Mouse (Mus musculus) ovary, adult 18-20 months (tissue): Measurements from ENCODE around the gene Prodh2.
A peak's percentile ranks its signal among the peaks of the same experiment; 100 is the strongest.
"Not testable (repeated sequence)": the region's sequence is repeated elsewhere in the genome, so short reads cannot be mapped to it uniquely, and the experiment has no call there.

Experiments used
- DNase-seq: peaks from one replicate; pipeline ENCODE4 v3.0.0; 2022; ENCODE audit warnings: low spot score, mixed read lengths

The Prodh2 gene

DNA sequence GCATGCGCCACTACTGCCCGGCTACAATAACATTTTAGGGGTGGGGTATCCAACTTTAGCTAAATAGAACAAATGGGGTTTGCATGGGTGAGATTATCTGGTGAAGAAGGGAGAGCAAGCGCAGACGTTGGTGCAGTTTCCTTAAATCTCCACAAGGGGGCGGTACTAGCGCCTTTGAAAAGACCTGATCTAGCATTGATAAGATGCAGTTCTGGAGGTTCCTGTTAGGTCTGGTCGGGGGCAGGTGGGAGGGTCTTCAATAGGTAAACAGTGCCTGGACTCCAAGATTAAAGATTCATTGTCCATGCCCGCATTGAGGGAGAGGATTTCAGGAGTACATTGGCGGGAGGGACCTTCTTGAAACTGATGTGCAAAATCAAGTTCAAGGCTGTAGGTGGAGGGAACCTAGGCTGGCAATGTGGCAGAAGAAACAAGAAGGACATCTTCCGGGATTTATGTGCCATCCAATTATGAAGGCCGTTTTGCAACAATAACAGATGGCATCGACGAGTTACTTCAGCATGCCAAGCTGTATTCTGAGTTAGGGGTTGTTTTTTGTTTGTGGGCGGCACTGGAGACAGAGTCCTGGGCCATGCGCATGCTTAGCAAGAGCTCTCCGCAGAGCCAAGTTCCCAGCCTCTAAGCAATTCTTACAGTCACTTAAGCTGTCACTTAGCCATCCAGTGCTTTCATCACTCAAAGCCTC is 3.0 kb upstream of the Prodh2 start:
- DNase-seq, result no peak

DNA sequence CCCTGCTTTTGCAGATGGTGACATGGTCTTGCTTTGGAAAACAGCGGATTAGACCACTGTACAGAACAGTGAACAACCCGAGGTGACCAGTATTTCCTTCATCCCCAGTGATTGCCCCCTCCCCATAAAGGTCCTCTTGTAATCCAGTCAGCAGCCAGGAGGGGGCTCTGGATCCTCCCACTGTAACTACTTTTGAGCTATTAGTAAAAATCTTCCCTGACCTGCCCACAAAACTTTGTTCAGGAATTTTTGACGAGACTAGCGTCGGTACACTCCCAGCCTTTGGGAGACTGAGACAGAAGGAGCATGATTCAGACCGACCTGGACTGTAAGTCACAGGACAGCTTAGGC is 2.5 kb upstream of the Prodh2 start:
- no peak for DNase-seq

GRCm38 (mm10) chr7:30492765-30493164 is 657 bp upstream of the Prodh2 start:
- no peak for DNase-seq

- DNase-seq, result peak; percentile 40
Observed at GRCm38 (mm10) chr7:30495506-30496042, 2.2 kb downstream of the Prodh2 start.

GRCm38 (mm10) chr7:30501159-30501558 is 7.7 kb downstream of the Prodh2 start:
- DNase-seq, result not testable (repeated sequence)

DNA sequence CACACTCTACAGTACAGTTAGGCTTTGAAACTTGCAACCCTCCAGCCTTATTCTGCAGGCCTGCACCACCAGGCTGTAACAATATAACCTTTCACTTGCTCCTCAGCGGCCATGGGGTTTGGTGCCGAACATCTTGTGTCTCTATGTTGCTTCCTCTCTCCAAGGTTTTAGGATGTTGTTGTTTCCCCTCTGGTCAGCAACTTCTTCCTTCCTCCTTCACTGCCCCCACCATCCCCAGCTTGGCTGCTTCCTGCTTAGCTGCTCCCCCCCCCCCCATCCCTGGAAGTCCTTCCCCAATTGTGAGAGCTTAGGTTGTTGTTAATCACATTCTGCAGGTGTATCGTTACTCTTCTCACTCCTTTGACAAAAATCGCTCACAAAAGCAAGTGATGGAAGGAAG is 14.6 kb downstream of the Prodh2 start:
- no peak for DNase-seq

- DNase-seq, result no peak
Observed at GRCm38 (mm10) chr7:30515003-30515760, 21.8 kb downstream of the Prodh2 start.

DNA sequence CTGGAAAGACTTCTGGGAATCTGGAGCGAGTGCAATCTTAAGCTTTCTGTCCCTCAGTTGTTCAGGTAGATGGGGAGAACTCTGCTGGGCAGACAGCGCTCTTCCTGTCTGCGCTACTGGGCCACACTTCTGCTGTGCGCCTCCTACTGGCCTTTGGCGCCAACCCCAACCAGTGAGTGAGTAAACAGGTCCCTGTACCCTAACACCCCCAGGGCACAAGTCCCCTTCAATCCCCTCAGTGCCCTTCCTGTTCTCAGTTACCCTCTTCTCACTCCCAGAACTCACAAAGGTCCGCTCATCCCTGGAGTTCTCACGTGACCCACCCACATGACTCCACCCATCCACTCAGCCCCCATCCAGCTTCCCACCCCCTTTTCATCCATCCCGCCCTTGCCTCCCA is 24.9 kb downstream of the Prodh2 start:
- no peak for DNase-seq

DNA sequence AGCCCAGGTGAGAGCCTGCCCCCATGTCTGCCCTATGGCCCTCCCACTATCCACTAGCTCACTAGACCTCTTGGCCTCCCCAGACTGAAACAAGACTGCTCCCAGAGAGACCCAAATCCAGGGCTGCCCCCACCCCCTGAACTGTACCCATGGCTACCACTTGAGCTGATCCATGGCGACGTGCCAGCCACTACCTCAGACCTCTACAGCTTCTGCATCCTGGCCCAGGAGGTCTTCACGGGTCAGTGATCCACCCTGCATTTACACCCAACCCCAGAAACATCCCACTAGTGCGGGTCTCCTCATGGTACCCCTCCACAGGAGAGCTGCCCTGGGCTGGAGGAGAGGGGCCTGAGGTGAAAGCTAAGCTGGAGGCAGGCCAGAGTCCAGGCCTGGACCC is 27.0 kb downstream of the Prodh2 start:
- no peak for DNase-seq

DNA sequence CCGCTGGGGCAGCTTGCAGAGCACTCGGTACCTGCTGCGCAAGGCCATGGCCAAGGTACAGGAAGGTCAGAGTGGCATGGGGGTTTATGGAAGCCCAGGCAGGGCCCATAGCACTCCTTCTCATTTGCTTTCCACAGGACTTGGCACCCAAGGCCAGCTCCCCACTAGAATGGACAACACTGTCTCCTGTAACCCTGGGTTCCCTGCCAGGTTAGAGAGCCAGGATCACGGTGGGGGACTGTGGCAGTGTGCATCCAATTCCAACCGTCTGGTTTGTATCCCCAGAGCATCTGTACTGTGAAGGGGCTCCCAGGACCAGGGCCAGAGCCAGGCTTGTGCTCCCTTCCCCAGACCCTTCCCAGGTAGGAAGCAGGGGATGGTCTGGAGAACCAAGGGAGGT is 27.4 kb downstream of the Prodh2 start:
- no peak for DNase-seq

GRCm38 (mm10) chr7:30522871-30523270 is 29.4 kb downstream of the Prodh2 start:
- no peak for DNase-seq

DNA sequence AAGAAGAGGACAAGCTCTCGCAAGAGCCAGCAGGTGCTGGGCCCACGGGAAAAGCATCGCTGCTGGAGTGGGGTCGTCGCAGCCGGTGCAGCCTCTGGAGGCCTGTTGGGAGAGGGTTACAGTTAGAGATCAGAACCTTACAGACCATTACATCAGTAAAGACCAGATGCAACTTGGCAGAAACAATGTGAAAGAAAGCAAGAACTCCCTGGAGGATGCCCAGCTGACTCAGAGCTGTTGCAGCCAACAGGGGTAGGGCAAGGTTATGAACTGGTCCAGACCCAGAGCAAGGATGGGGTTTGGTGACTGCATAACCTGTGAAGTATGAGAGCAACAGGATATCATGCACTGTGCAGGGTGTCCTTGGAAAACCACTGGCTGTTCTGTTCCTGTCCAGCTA is 31.1 kb downstream of the Prodh2 start:
- DNase-seq, result no peak

DNA sequence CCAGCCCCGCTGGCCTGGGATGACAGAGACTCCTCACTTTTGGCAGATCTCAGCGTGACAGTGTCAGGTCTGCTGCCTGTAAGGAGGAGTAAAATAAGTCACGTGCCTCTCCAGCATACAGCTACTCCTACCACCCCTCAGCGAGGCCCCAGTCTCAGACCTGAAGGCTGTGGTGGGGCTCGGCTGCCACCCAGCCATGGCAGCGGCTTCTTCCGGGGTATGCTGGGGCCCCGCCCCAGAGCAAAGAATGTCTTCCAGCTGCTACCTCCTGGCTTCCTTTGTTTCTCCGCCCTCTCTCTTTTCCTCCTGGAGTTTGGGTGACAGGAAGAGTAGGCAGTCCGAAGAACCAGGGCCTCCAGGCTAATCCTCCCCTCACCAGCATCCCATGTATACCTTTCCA is 32.5 kb downstream of the Prodh2 start:
- no peak for DNase-seq

DNA sequence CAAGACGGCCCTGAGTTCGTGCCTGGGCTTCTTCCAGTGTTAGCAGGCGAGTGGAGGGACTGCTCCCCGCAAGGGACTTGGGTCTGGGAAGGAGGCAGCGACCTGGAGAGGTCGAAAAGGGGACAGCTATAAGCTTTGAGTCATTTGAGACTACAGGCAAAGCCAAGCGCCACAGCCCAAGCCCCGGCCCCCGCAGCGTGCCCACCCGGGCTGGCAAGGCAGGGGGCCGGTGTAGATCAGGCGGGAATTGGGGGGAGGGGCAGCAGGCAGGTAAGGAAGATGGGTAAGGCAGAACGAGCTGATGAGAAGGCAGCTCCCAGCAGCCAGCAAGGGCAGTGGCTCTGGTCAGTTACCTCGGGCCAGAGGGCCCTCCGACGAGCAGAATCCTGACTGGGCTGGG is 33.0 kb downstream of the Prodh2 start:
- no peak for DNase-seq

GRCm38 (mm10) chr7:30526981-30527380 is 33.6 kb downstream of the Prodh2 start:
- no peak for DNase-seq

GRCm38 (mm10) chr7:30531291-30531815 is 37.9 kb downstream of the Prodh2 start:
- no peak for DNase-seq

- DNase-seq, result no peak
Observed at GRCm38 (mm10) chr7:30532931-30533330, 39.5 kb downstream of the Prodh2 start.

- DNase-seq, result no peak
Observed at GRCm38 (mm10) chr7:30533941-30534632, 40.7 kb downstream of the Prodh2 start.

DNA sequence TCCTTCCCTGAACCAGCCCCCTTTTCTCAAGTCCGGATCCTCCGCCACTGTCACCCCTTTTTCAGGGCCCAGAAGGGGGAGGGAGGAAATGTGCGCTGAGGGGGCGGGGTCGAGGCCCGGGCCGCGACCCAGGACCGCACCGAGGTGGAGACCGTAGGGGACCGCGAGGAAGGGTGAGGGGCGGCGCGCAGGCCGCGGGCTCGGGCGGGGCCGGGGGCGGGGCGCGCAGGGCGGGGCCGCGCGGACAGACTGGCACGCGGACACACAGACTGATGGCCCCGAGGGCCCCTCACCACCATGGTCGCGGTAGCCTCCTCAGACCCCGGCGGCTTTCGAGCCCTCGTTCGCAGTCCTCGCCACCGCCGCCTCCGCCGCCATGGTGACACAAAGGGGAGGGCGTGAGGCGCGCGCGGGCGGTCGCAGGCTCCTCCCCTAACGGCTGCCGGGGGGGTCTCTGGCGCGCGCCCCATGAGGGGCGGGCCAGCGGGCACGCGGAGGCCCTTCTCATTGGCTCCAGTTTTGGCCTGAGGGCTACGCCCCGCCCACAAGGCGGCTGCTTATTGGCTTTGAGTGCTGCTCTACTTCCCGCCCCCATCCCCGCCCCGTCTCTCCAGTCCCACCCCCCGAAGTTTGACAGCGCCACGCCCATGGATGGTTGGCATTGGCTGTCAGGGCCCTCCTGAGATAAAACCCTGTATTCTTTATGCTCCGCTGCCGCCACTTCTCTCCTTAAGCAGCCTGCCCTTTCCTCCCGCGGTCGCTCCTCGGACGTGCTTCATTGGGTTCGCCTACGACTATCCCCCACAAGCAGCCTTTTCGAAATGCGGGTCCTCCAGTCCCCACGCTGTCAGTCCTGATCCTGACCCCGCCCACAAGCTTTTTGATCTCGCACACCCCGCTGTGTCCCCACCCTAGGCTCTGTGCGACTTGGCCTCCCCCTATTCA is 41.5 kb downstream of the Prodh2 start, which contains the start of gene Arhgap33:
Gene Arhgap33, minus strand, starts transcription at position 428 of the 945 bp plus-strand sequence.
- DNase-seq, result peak; percentile 94

DNA sequence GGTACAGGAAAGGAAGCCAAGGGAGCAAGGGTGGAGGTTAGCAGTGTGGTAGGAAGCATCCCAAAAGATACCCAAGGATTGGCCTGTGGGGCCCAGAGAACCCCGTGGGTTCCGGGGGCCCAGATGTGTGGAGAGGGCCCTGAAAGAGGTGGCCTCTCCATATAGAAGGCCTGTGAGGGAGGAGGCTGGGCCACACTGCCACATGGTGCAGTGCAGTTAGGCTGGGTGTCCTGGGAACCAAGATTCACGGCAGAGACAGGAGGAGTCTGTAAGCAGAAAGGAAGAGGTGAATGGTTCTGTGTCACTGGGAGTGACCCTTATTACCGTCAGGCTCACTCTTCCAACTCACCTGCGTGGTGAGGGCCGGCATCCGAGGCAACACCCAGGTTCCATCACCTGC is 47.1 kb downstream of the Prodh2 start:
- DNase-seq, result no peak

- DNase-seq, result no peak
Observed at GRCm38 (mm10) chr7:30544327-30544726, 50.9 kb downstream of the Prodh2 start.
